Mouse (Mus musculus) kidney, adult 11 months (tissue): ENCODE results near the gene Gpat3.

Experiments used
- DNase-seq: peaks from one replicate; pipeline ENCODE4 v3.0.0; 2022

The Gpat3 gene

DNA sequence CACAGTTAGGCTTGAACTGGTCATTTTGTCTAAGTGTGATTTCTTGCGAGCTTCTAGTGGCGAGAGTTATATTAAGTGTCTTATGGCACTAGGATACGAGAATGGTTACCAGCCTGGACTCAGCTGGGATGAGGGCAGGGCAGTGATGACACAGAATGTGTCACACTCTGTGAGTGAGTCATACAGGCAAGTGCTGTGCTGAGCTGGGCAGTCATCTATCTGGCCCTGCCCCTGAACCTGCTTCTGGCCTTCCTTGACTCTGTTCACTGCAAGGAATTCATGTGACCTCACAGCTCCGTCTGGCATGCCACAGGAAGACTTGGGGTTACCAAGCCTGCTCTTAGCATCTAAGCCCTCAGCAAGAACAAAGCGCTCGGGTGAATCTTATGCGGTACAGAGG is 16.3 kb downstream of the Gpat3 start:
- DNase-seq: no peak

DNA sequence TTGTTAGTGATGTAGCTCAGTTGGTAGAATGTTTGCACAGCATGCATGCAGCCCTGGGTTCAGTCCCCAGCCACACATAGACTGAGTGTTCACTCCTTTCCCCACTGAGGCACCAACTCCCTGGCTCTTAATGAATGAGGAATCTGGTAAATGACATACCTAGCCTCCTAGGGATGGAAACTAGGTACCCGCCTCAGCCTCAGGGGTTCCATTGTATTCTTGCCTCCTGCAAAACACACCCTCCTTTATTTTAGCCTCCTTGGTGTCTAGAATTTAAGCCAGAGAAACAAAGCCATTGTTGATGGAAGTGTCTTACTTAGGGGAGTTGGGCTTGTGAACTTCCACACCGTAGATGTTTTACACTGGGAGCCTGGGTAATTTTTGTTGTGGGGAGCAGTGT is 17.6 kb downstream of the Gpat3 start:
- no peak for DNase-seq

DNA sequence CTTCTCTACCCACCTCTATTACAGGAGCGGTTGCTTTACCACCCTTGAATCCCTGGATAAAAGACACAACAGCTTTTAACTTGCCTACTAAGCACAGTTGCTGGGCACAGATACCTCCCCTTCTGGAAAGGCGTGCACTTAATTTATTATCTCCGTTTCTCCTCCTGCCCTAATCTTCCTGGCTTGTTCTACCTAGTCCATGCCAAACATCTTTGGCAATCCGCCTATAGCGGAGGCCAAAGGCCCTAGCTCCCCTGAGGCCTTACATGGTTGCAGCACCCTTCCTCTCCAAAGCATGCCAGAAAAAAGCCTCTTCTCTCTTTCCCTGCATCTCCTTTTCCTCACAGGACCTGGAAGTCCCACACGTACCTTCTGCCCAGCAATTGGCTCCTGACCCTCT is 18.9 kb downstream of the Gpat3 start:
- peak; percentile 33 for DNase-seq

DNA sequence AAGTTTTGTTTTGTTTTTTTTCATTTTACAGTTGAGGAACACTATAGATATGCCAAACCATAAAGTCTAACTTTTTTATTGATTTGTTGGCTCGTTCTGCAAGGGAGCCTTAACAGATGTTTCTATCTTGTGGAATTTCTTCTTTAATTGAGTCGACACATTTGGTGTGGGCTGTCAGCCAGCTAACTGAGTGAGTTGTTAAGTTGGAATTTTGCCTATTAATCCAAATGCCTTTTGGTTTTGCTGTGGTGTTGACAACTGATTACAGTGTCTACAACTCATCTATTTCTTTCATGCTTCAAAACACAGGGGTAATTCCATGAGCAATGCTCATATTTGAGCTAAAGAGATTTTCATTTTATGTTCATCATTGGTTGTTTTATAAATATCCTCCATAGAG is 20.7 kb downstream of the Gpat3 start:
- DNase-seq: no peak

DNA sequence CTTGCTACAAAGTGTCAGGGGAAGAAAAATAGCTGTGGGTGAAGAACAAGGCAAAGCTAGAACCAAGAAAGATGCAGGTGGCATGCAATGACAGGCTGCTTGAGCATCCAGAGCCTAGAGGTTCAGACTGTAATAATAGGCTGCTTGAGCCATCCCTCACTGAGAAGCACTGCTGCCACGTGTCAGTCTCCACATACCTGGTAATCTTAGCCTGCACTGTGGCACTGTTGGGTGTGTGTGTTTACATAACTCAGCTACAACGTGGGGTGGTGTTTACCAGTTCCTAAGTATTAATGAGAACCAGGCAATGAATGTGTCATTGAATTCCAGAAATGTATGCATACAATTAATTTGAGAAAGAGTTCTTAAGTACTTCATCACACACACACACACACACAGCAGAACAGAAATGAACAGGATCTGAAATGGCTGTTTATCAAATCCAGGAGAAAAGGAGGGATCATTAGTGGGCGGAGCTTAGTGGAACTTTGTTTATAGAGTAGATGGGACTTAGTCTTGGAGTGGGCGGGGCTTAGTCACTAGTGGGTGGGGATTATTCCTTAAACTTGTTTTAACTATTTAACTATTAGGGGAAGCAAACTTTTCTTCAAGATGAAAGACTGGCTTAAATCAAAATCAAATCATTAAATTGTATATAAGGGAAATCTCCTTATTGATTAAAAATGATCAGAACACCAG is 23.8 kb downstream of the Gpat3 start:
- DNase-seq: no peak

DNA sequence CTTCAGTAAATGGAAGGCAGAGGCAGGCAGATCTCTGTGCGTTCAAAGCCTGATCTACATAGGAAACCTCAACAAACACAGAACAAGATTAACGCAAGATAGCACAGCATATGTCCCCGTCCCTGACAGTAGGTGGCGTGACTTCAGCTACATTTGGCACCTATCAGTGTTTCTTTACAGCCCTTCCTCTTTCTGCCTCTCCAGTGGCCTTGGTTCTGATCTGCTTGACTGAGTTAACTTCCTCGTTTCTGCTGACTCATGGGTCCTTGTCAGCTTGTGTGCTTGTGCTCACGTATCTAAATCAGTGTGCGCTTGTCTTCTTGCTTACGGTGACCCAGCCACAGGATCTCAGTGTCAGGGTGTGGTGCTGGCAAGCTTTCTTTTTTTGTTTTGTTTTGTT is 26.5 kb downstream of the Gpat3 start:
- no peak for DNase-seq

DNA sequence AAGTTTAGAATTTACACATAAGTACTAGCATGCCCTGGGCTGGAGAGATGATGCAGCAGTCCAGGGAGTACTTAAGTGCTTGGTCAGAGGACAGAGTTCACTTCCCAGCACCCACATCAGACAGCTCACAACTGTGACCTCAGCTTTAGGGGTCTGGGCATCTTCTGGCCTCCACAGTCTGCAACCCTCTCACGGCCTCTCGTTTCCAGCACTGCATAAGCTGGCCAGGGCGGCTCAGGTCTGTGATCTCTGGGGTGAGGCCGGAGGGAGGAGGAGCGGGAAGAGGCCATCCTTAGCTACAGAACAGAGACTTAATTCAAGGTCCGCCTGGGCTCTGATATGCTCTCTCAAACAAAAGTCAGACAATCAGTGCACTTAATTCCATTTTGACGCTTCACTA is 29.2 kb downstream of the Gpat3 start:
- no peak for DNase-seq

DNA sequence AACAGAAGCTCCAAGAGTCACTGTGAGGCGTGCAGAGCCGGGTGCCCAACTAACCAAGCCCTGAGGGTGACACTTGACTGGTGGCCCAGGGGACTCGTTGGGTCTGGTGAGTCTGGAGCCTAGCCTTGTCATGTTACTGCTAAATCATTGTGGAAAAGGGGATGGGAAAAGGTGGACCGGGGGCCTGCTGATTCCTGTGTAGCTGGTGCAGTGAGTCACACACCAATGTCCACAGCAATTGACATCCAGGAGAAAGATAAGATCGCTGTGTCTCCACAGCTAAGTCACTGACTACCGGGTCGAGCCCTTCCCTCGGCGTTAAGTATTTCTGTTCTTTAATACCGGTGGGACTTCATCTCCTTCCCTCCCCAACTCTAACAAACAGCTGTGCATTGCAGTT is 29.7 kb downstream of the Gpat3 start:
- DNase-seq: no peak

DNA sequence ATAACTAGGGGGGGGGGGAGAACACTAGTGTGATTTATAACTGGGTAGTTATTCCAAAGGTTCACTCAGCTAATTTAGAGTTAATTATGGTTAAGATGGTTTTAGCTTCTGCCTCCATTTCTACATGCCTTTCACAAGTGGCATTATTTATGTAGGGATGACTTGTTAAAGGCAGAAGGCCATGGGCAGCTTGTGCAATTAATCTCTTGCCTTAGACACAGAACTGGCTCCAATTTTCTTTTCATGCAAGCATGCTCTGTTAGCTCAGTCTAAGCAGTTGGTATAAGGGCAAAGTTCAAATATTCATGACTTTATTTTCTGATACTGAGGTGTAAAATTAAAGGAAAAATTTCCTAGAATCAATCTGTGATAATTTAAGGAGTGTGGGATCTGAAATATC is 31.5 kb downstream of the Gpat3 start:
- DNase-seq: no peak

DNA sequence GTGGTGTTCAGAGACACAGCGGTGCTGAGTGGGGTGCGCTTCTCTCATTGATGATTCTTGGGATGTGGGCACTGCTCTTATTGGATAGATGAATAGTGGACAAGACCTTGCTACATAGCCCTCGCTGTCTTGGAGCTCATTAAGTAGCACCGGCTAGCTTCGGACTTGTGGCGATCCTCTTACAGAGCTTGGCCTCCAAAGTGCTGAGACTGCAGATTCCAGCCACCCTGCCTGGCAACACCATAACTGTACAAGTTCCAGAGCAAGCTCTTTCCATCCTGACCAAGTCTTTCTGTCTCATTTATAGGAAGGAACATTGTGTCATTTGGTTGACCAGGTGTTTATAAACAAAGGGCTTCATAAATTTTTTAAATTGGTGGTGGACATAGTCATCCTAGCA is 39.7 kb downstream of the Gpat3 start:
- no peak for DNase-seq

DNA sequence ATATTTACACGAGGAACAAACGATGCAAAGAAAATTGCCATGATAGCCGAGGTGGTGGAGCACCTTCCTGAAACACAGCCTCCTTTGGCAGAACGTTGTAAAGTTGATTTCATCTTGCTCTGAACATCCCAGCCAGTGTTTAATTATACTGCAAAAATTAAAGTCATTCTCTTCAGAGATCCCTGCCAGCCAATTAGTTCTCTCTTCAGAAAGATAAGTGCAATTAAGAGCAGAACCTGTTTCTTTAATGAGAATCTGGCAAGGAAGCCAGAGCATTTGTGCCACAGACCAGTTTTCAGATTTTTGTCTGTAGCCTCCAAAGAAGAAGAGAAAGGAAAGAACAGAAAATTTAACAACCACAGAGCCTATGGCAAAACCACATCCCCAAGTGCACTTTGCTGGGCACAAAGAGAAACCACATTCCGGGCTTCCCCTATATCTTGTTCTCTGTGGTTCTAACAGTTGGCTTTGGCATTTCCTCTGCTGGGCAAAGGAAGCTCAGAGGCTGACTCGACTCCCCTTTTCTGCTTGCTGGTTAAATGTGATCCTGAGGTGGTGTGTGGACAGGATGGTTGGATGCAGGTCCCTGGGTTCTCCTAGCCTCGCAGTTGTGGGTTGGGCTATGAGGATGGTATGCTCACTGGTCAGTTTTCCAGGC is 40.9 kb downstream of the Gpat3 start:
- no peak for DNase-seq

DNA sequence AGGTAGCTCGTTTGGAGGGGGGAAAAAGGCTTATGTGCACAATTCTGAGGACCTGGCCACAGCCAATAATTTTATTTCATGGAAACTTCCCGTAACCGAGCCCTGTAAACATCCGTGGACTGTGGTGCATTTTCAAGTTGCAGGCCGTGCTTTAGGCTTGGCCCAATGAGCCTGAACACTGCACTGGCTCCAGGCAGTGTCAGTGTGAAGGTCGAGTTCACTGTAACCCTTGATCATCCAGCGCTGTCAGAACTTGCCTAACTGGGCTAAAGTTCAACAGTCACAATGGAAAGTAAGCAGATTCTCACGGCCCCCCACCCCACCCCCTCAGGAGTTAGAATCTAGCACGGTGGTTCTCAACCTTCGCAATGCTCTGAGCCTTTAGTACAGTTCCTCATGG is 50.7 kb downstream of the Gpat3 start:
- peak; percentile 77 for DNase-seq

DNA sequence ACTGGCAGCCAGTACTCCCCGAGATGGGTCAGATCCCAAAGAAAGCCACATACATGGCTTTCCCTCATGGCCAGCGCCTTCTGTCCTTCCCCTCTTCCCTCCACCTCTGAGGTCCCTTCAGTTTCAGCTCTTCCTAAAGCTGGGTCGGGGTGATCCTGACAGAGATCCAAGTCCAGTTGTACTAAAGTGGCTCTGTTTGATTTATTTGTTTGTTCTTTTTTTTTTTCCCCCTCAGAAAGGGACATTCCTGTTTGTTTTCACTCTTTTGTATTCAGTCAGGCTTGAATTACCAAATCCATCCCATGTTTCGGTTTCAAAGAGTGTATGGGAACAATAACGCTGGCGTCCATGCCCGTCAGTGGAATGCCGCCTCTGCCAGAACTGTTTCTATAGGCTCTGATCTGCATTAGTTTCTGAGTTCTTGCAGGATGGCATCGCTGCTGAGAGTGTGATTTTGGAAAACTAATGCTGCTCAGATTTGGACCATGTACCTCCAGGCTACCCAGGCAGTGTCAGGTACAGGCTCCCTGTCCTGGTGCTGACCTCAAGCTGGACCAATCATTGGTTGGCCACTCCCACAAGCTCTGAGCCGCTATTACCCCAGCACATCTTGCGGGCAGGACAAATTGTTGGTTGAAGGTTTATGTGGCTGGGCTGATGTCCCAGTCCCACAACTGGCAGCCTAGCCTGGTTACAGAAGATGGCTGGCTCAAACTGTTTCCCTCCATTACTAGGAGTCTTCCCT is 54.4 kb downstream of the Gpat3 start:
- no peak for DNase-seq

DNA sequence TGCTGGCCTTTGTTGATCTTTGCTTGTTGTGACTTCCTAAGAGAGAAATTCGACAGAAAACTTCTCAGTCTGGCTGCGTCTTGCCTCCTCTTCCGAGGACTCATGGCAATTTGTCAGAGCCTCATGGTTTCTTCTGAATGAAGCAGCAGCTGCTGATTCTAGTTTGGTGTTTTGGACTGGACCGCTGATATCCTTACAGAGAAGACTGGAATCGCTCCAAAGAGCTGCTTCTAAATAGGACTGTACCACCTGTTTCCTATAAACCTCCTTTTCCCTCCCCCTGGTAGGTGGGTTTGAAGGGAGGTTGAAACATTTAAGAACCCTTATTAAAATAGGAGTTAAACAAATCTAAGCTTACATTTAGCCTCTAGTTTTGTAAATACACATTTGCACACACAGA is 55.5 kb downstream of the Gpat3 start:
- no peak for DNase-seq

DNA sequence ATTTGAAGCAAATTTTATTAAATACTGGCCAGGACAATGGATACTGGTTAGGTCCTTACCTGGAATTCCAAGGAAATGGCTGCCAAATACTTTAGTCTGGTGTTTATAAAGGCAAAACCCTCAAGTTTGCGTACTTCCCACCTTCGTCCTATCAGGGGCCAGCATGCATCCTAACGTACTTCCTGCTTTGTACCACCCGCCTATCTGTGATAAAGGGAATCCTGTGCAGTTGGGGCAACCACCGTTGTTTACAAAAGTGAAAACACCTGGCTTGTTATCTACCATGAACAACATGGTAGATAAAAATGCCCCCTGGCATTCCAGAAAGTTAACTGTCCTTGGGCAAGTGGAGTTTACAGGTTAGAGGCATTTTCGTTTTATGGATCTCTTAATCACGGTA is 63.0 kb downstream of the Gpat3 start:
- DNase-seq: no peak

DNA sequence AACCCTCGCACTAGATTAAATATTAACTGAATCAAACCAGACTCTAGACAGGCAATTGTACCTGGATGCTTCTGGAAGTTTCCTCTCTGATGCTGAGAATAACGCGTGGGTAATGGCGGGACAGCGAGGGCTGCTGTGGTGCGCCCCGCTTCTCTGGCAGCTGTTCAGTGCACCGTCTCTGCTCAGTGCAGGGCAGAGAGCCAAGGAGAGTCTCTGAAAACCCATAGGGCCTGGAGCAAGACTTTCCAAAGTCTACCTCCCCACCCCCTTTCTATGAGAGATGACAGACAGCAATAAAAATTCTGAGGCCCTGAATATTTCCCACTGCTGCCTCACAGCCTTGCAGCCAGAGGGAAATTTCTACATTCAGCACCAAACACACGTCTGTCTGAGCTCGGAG is 63.4 kb downstream of the Gpat3 start:
- DNase-seq: peak; percentile 47

DNA sequence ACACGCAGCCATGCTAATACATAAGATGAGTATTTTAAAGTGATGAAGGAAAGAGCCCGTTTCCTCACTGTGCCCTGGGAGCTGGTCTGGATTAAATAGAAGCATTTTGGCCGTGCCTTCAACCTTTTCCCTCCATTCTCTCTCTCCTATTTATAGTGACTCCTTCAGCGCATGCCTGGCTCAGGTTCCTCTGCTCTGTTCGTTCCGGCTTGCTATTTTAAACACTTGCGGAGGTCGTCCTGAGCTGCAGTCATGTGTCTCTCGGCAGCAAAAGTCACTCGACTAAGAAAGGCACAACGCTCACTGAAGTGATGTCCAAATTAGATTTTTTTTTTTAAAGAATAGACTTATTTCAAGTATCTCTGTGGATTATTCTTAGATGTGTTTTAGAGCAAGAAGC is 64.2 kb downstream of the Gpat3 start:
- DNase-seq: no peak

DNA sequence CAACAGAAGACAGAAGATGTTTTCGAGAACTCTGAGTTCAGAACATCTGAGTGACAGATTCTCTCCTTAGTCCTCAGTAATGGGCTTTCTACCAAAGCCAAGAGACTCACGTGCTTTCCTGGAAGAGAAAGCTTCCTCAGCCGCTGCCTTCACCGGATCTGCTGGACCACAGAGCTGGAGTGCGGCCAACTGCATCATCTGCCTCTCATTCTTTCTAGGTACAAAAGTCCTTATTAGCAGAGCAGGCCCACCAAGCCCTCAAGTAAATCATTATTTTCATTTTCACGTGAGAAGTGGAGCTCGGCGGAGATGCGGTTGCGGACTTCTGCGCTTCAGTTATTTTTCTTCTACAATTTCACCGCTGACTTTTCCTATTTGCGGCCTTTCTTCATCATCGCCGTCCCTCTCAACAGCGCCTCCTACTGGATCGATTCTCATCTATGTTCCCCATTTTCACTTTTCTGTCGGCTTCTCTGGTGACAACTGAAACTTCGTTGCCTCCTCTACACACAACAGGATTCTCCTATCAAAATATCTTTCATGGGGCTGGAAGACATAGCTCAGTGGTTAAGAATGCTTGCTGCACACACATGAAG is 66.1 kb downstream of the Gpat3 start:
- DNase-seq: peak; percentile 90

DNA sequence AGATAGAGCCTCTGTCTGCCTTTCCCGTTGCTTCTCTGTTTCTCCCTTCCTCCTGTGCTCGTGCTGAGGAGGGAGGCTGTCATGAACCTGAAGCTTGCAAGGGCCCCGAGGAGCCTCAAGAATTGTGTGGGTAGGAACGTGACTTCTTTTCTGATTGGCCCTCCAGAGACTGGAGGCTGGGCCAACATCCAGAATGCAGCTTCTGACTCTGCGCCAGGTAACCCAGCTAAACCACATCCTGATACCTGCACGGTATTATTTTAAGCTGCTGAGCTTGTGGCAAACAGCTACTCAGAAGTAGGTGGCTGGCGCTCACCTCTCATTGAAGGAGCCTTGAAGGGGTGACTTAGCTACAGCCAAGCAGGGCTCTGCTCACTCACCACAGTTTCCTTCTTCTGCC is 66.9 kb downstream of the Gpat3 start:
- DNase-seq: peak; percentile 12

DNA sequence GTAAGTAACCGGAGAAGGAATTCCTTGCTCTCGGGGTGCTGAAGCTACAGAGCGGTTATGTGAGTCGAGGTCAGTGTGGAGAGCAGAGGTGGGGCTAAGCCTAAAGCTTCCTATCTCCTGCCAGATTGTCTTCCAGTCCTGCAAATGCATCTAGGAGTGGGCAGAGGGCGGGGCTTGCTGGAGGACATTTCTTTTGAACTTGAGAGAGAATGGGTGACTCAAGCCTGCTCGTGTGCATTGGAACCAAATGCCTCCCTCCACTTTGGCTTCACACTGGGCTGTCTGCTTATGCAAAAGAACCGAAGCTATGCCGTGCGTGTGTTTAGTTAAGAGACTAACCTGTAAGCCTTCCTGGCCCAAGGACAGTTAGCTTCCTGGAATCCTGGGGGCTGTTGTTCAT is 67.8 kb downstream of the Gpat3 start:
- DNase-seq: no peak

DNA sequence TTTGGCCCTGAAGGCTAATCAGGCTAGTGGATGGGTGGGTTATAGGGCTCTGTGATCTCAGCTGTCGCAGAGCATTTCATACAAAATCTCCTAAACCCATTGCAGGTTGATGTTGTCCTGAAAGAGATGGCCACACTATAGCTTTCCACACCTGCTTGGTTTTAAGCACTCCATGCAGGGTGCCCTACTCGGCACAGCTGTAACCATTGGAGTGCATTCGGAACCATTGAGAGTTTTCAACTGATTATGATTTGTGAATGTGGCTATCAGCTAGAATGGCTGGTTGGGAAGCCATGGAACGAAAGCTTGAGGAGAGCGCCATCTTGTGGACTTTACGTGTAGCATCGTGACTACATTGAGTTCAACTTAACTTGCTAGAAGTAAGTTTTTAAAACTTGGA is 69.5 kb downstream of the Gpat3 start:
- peak; percentile 17 for DNase-seq

DNA sequence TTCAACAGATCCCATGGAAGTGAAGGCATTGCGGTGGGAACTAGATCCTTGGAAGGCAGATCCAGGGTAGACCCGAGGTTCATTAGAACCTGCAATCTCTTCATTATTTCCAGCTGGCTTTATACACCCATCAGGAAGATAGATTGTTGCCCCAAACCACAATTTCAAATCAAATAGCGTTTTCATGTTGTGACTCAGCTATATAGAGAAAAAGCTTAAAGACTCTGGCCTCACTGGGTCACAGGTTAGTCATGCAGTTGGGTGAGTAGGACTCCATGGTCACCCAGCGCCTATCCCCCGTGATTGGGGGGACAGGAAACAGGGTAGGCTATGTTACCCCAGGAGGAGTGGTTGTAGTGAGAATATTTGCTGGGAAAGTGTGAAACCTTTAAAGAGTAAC is 69.9 kb downstream of the Gpat3 start:
- no peak for DNase-seq

DNA sequence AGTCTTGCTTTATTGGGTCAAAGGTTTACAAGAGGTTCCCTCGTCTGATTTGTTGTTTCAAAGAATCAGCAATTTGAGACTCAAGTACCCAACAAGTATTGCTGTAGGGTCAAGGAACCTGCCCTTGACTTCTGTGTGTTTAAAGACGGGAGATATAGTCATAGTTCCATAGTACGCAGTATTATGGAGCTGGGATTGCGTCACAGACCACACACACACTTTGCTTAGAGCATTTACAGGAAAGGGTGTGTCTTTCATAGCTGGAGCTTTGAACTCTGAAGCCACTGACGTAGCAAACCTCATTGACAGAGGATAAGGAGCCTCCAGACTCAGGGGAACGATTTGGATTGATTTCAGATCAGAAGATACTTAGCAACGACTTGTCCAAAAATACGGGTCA is 70.9 kb downstream of the Gpat3 start:
- no peak for DNase-seq

DNA sequence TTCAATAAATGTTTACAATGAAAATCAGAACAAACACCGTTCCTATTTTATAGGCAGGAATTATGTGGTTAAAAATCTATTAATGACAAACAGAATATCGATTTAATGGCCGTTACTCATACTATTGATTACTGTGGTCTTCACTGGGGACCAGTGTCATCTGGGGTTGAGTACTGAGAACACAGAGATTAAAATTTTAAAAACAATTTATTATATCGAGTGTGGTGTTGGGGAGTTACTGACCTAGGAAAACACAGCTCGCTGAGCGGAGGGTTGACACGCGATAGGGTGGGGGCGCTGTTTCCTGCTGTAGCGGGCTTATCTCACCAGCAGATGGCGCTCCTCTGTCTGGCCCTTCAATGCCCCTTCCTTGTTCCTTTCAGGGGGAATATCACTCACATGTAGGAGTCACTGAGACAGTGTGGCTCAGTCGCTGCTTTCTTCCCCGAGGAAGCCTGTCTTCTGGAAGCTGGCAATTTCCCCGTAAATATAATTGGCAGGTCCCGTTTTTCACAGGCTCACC is 71.8 kb downstream of the Gpat3 start:
- peak; percentile 31 for DNase-seq
